Mouse (Mus musculus): Measurements from ENCODE around the gene Csdc2. TPM values are rescaled to one million over a fixed set of nuclear protein-coding genes. Genes with fewer than 3 reads are reported as not detected.

Csdc2 gene
- polyA plus RNA-seq, 1 experiment: 38.3 TPM

DNA sequence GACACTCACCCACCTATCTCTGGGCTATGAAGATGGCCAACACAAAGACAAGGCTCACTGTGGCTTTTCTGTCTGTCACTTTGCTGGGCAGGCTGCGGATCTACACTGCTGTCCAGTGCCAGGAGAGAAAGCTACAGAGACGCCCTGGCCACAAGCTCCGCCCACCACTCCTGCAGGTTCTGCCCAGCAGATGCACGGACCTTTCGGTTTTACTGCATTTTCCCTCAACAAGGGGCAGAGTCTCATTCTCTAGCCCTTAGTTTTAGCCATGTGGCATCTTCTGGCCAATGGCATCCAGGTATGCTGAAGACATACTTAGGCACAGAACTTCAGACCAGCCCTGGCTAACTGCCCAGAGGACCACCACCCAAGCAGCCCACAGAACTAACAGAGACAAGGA is 15.3 kb upstream of the Csdc2 start:
- TF ChIP-seq MAX (IDR thresholded peaks at IDR 0.05; ENCODE audit: low read depth) (no peak), POLR2AphosphoS2 (IDR thresholded peaks at IDR 0.05; ENCODE audit: insufficient read length, low read depth) (no peak), TCF12 (IDR thresholded peaks at IDR 0.05; ENCODE audit: insufficient read depth, poor library complexity, severe bottlenecking) (no peak), USF1 (IDR thresholded peaks at IDR 0.05; ENCODE audit: low read depth) (peak; percentile 7), MYOD1 (IDR thresholded peaks at IDR 0.05; ENCODE audit: control insufficient read depth in 1 of 3, insufficient read length in 2 of 3, low read depth in 2 of 3) (no peak), TCF3 (IDR thresholded peaks at IDR 0.05; ENCODE audit: insufficient read length, low read depth) (no peak)
- Histone ChIP-seq H3K4me2 (ENCODE audit: low read depth) (no peak overlapping the region), H3K79me2 (ENCODE audit: control insufficient read depth, insufficient read depth) (peaks cover 27% of the 10 kb centered on the region), H3K36me3 (ENCODE audit: control insufficient read depth, insufficient read depth) (peaks cover 11% of the 10 kb centered on the region), H3K27me3 (ENCODE audit: control insufficient read depth, insufficient read depth, insufficient read length) (no peaks in the 10 kb centered on the region), H3ac (ENCODE audit: control insufficient read depth, insufficient read length) (no peak overlapping the region), H3K4me3 (no peak overlapping the region)

DNA sequence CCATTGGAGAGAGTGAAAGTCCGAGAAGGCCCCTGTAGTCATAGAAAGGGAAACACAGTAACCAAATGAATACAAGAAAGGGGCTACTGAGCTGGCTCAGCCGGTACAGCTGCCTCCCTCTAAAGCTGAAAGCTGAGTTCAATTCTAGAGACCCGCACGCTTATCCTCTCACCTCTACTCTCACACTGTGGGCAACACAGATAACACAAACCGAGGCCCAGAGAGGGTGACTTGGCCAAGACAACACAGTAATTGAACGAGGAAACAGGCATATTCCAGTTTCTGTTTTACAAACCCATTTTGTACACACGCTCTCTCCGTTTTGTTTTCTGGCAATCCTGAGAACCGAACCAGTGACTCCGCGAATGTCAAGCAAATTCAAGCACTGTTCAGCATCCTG is 11.6 kb upstream of the Csdc2 start:
- Histone ChIP-seq H3K4me3 (peak overlapping the region; percentile 52), H3ac (ENCODE audit: control insufficient read depth, insufficient read length) (peak overlapping the region; percentile 2), H3K27me3 (ENCODE audit: control insufficient read depth, insufficient read depth, insufficient read length) (no peaks in the 10 kb centered on the region), H3K79me2 (ENCODE audit: control insufficient read depth, insufficient read depth) (peaks cover 27% of the 10 kb centered on the region), H3K4me2 (ENCODE audit: low read depth) (peak overlapping the region; percentile 98), H3K36me3 (ENCODE audit: control insufficient read depth, insufficient read depth) (no peaks in the 10 kb centered on the region)
- TF ChIP-seq MYOD1 (IDR thresholded peaks at IDR 0.05; ENCODE audit: control insufficient read depth in 1 of 3, insufficient read length in 2 of 3, low read depth in 2 of 3): no peak
- no peak for TF ChIP-seq TCF3 (IDR thresholded peaks at IDR 0.05; ENCODE audit: insufficient read length, low read depth)
- TF ChIP-seq SRF (IDR thresholded peaks at IDR 0.05; ENCODE audit: control insufficient read depth, insufficient read length, low read depth): no peak
- TF ChIP-seq REST (IDR thresholded peaks at IDR 0.05; ENCODE audit: insufficient read depth, insufficient read length): no peak
- no peak for TF ChIP-seq POLR2AphosphoS2 (IDR thresholded peaks at IDR 0.05; ENCODE audit: insufficient read length, low read depth)
- TF ChIP-seq MAX (IDR thresholded peaks at IDR 0.05; ENCODE audit: low read depth): no peak
- TF ChIP-seq CEBPB (IDR thresholded peaks at IDR 0.05; ENCODE audit: insufficient read depth, poor library complexity, severe bottlenecking): no peak
- TF ChIP-seq USF1 (IDR thresholded peaks at IDR 0.05; ENCODE audit: low read depth): no peak
- TF ChIP-seq E2F4 (IDR thresholded peaks at IDR 0.05; ENCODE audit: insufficient read depth): no peak

DNA sequence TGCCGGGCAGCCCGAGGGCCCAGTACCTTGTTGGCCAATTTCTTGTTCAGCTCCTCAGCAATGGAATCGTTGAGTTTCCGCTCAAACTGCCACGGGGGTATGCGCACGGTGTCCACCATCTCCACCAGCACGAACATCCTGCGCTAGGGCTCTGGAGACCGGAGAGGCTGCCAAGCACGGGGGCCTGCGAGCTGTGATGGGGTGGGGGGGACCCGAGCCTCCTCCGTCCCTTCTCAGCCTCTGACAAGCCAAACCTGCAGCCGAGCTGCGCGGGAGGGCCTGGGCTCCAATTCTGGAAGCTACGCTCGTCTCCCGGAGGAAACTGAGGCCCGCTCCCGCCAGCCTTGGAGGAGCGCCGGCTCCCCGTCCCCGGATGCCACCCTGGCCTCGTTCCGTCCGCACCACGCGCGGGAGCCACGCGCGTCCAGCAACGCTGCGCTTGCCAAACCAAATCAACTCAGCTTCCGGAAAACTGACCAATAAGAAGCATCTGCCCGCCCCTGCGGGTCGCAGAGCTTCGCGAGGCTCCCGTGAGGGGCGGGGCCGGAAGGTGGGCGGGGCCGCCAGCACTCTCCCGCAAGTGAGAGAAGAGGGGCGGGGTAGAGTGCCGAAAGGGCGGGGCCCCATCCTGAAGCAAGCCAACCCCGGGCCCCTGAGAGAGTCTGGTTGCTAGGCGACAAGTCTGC is 10.7 kb upstream of the Csdc2 start, which contains the start of gene Polr3h:
Polr3h (minus strand) TSS at position 481 of the 686 bp plus-strand sequence.
- TF ChIP-seq POLR2AphosphoS2 (IDR thresholded peaks at IDR 0.05; ENCODE audit: insufficient read length, low read depth): peak; percentile 93
- TF ChIP-seq CEBPB (IDR thresholded peaks at IDR 0.05; ENCODE audit: insufficient read depth, poor library complexity, severe bottlenecking): no peak
- TF ChIP-seq E2F4 (IDR thresholded peaks at IDR 0.05; ENCODE audit: insufficient read depth): peak; percentile 30
- peak; percentile 96 for TF ChIP-seq POLR2A (IDR thresholded peaks at IDR 0.05; ENCODE audit: insufficient read length, low read depth)
- TF ChIP-seq MYOG (IDR thresholded peaks at IDR 0.05; ENCODE audit: control insufficient read depth in 1 of 3, insufficient read depth in 1 of 3, insufficient read length in 2 of 3, low read depth in 2 of 3): peak in 2 of 3 experiments; percentile 5 to 7
- peak; percentile 81 for TF ChIP-seq SRF (IDR thresholded peaks at IDR 0.05; ENCODE audit: control insufficient read depth, insufficient read length, low read depth)
- no peak for TF ChIP-seq REST (IDR thresholded peaks at IDR 0.05; ENCODE audit: insufficient read depth, insufficient read length)
- peak in 1 of 3 experiments; percentile 20 for TF ChIP-seq MYOD1 (IDR thresholded peaks at IDR 0.05; ENCODE audit: control insufficient read depth in 1 of 3, insufficient read length in 2 of 3, low read depth in 2 of 3)
- TF ChIP-seq MAX (IDR thresholded peaks at IDR 0.05; ENCODE audit: low read depth): peak; percentile 95
- peaks cover 27% of the 10 kb centered on the region for H3K79me2 ChIP-seq (ENCODE audit: control insufficient read depth, insufficient read depth)

DNA sequence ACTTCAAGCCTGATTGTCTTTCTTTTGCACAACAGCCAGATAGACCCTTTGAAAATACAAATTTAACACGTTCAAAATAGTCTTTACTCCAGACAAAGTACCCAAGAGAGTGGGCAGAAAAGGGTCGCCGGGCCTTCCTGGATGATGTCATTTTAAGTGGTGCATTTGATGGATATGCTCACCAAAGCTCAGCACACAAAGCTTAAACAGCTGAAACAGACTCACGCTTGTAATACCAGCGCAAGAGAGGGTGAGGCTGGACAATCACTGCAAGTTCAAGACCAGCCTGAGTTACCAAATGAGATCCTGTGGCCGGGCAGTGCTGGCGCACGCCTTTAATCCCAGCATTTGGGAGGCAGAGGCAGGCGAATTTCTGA is 10.1 kb upstream of the Csdc2 start:
- TF ChIP-seq CEBPB (IDR thresholded peaks at IDR 0.05; ENCODE audit: insufficient read depth, poor library complexity, severe bottlenecking): no peak
- no peak for TF ChIP-seq TCF3 (IDR thresholded peaks at IDR 0.05; ENCODE audit: insufficient read length, low read depth)
- TF ChIP-seq SRF (IDR thresholded peaks at IDR 0.05; ENCODE audit: control insufficient read depth, insufficient read length, low read depth): no peak
- no peak for TF ChIP-seq POLR2AphosphoS2 (IDR thresholded peaks at IDR 0.05; ENCODE audit: insufficient read length, low read depth)
- TF ChIP-seq MYOG (IDR thresholded peaks at IDR 0.05; ENCODE audit: control insufficient read depth in 1 of 3, insufficient read depth in 1 of 3, insufficient read length in 2 of 3, low read depth in 2 of 3): no peak
- no peak for TF ChIP-seq TCF12 (IDR thresholded peaks at IDR 0.05; ENCODE audit: insufficient read depth, poor library complexity, severe bottlenecking)
- no peak for TF ChIP-seq E2F4 (IDR thresholded peaks at IDR 0.05; ENCODE audit: insufficient read depth)
- no peak for TF ChIP-seq USF1 (IDR thresholded peaks at IDR 0.05; ENCODE audit: low read depth)
- no peak for TF ChIP-seq MYOD1 (IDR thresholded peaks at IDR 0.05; ENCODE audit: control insufficient read depth in 1 of 3, insufficient read length in 2 of 3, low read depth in 2 of 3)
- TF ChIP-seq POLR2A (IDR thresholded peaks at IDR 0.05; ENCODE audit: insufficient read length, low read depth): no peak
- TF ChIP-seq REST (IDR thresholded peaks at IDR 0.05; ENCODE audit: insufficient read depth, insufficient read length): no peak
- TF ChIP-seq MAX (IDR thresholded peaks at IDR 0.05; ENCODE audit: low read depth): no peak
- peak overlapping the region; percentile 2 for H3ac ChIP-seq (ENCODE audit: control insufficient read depth, insufficient read length)
- peak overlapping the region; percentile 59 for H3K4me2 ChIP-seq (ENCODE audit: low read depth)
- H3K4me3 ChIP-seq: peak overlapping the region; percentile 52
- H3K79me2 ChIP-seq (ENCODE audit: control insufficient read depth, insufficient read depth): peaks cover 27% of the 10 kb centered on the region
- H3K36me3 ChIP-seq (ENCODE audit: control insufficient read depth, insufficient read depth): no peaks in the 10 kb centered on the region
- no peaks in the 10 kb centered on the region for H3K27me3 ChIP-seq (ENCODE audit: control insufficient read depth, insufficient read depth, insufficient read length)

More for the DNA sequence above, 10.7 kb upstream of the Csdc2 start, which contains the start of gene Polr3h:
- Histone ChIP-seq H3ac (ENCODE audit: control insufficient read depth, insufficient read length) (peak within 1 kb of the TSS; percentile 2), H3K4me2 (ENCODE audit: low read depth) (peak within 1 kb of the TSS; percentile 98), H3K36me3 (ENCODE audit: control insufficient read depth, insufficient read depth) (no peaks in the 10 kb centered on the region), H3K27me3 (ENCODE audit: control insufficient read depth, insufficient read depth, insufficient read length) (no peaks in the 10 kb centered on the region), H3K4me3 (peak within 1 kb of the TSS; percentile 52)
